Mouse (Mus musculus): ENCODE measurements around the gene Znrf2. TPM values are rescaled to one million over a fixed set of nuclear protein-coding genes. Genes with fewer than 3 reads are reported as not detected.

Znrf2 gene
- polyA plus RNA-seq, 1 experiment from 2014 or later = 5.1 TPM

DNA sequence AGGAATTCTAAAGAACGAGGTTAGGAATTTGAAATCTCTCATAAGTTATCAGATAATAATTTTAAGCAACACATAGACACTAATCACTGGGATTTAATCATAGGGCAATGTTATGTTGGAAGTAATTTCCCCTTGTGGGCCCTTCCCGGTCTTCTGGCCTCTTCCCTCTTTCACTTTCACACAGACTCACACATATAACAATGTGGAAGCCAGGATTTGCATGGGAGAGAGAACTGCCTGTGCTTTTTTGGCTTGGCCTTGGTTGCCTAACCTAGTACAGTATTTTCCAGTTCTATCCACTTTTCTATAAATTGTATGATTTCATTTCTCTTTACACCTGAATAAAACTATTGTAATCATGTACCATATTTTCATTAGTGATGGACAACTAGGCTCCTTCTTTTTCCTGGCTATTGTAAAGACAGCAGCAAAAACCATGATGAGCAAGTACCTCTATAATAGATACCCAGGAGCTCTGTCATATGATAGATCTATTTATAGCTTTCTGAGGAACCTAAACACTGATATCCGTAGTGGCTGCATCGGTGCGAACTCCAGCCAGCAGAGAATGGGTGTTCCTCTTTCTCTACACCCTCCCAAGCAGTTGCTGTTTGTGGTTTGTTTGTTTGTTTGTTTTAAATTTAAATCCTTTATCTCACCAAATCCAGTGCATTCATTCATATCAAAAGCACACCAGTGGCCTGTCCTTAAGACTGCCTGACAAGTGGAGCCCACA lies 36.0 kb upstream of the Znrf2 start:
- DNase-seq (ENCODE audit: low spot score) (no peak), ATAC-seq (ENCODE audit: low read depth) (no peak)
- Histone ChIP-seq H3K36me3 (ENCODE audit: control insufficient read depth, insufficient read depth, low read length) (no peaks in the 10 kb centered on the region), H3K27me3 (replicated peaks; ENCODE audit: control insufficient read depth, insufficient read depth, low read length) (no peaks in the 10 kb centered on the region), H3K9ac (ENCODE audit: low read depth, low read length) (no peak overlapping the region), H3K4me3 (ENCODE audit: low read depth, low read length) (no peak overlapping the region), H3K27ac (replicated peaks; ENCODE audit: low read depth, low read length) (no peak overlapping the region), H3K4me2 (ENCODE audit: low read depth, low read length) (no peak overlapping the region), H3K4me1 (ENCODE audit: control insufficient read depth, insufficient read depth, low read length) (no peaks in the 10 kb centered on the region), H3K9me3 (ENCODE audit: control insufficient read depth, low read length) (no peaks in the 10 kb centered on the region)
- WGBS = 68% methylated on average over 5 of the region's 5 CpGs

- no peaks in the 10 kb centered on the region for H3K4me1 ChIP-seq (ENCODE audit: control insufficient read depth, insufficient read depth, low read length)
- 73% methylated on average over 6 of the region's 6 CpGs for WGBS
- H3K9ac ChIP-seq (ENCODE audit: low read depth, low read length) = no peak overlapping the region
- ATAC-seq (ENCODE audit: low read depth) (no peak), DNase-seq (ENCODE audit: low spot score) (no peak)
- no peak overlapping the region for H3K4me3 ChIP-seq (ENCODE audit: low read depth, low read length)
- no peaks in the 10 kb centered on the region for H3K27me3 ChIP-seq (replicated peaks; ENCODE audit: control insufficient read depth, insufficient read depth, low read length)
- H3K4me2 ChIP-seq (ENCODE audit: low read depth, low read length) = no peak overlapping the region
- no peak overlapping the region for H3K27ac ChIP-seq (replicated peaks; ENCODE audit: low read depth, low read length)
- no peaks in the 10 kb centered on the region for H3K36me3 ChIP-seq (ENCODE audit: control insufficient read depth, insufficient read depth, low read length)
- no peaks in the 10 kb centered on the region for H3K9me3 ChIP-seq (ENCODE audit: control insufficient read depth, low read length)
Measured at GRCm38 (mm10) chr6:54781881-54782280, 34.8 kb upstream of the Znrf2 start.

GRCm38 (mm10) chr6:54785098-54785730 lies 31.5 kb upstream of the Znrf2 start:
- no peak; the same call in 1 of the 2 replicates for ATAC-seq (ENCODE audit: low read depth)
- no peak overlapping the region for H3K9ac ChIP-seq (ENCODE audit: low read depth, low read length)
- 51% methylated on average over 5 of the region's 5 CpGs for WGBS
- H3K27me3 ChIP-seq (replicated peaks; ENCODE audit: control insufficient read depth, insufficient read depth, low read length) = no peaks in the 10 kb centered on the region
- no peaks in the 10 kb centered on the region for H3K9me3 ChIP-seq (ENCODE audit: control insufficient read depth, low read length)
- no peaks in the 10 kb centered on the region for H3K36me3 ChIP-seq (ENCODE audit: control insufficient read depth, insufficient read depth, low read length)
- H3K4me3 ChIP-seq (ENCODE audit: low read depth, low read length) = no peak overlapping the region
- H3K4me1 ChIP-seq (ENCODE audit: control insufficient read depth, insufficient read depth, low read length) = no peaks in the 10 kb centered on the region
- no peak overlapping the region for H3K27ac ChIP-seq (replicated peaks; ENCODE audit: low read depth, low read length)
- H3K4me2 ChIP-seq (ENCODE audit: low read depth, low read length) = no peak overlapping the region
- peak; percentile 70 for DNase-seq (ENCODE audit: low spot score)

DNA sequence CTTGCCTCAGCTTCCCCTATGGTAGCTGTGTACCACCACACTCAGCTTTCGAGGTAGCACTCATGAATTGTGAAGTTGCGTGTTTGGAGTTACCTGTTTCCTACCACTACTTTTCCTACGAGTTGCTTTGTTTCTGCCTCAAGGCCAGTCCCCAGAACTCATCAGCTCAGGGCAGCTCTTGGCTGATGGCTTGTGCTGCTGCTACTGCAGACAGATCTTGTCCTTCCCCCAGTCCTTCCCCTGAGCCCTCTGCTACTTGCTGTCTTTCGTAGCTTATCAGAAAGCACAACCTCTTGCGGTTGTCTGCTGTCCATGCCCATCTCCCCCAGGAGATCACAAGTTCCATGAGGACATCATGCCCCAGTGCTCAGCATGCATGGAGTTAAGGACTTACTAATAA lies 29.9 kb upstream of the Znrf2 start:
- 86% methylated on average over 5 of the region's 5 CpGs for WGBS
- Histone ChIP-seq H3K27me3 (replicated peaks; ENCODE audit: control insufficient read depth, insufficient read depth, low read length) (no peaks in the 10 kb centered on the region), H3K9me3 (ENCODE audit: control insufficient read depth, low read length) (no peaks in the 10 kb centered on the region), H3K9ac (ENCODE audit: low read depth, low read length) (no peak overlapping the region), H3K27ac (replicated peaks; ENCODE audit: low read depth, low read length) (no peak overlapping the region), H3K4me1 (ENCODE audit: control insufficient read depth, insufficient read depth, low read length) (no peaks in the 10 kb centered on the region), H3K4me3 (ENCODE audit: low read depth, low read length) (no peak overlapping the region), H3K4me2 (ENCODE audit: low read depth, low read length) (no peak overlapping the region), H3K36me3 (ENCODE audit: control insufficient read depth, insufficient read depth, low read length) (no peaks in the 10 kb centered on the region)
- DNase-seq (ENCODE audit: low spot score) = no peak
- ATAC-seq (ENCODE audit: low read depth) = no peak

GRCm38 (mm10) chr6:54788493-54788892 lies 28.2 kb upstream of the Znrf2 start:
- Histone ChIP-seq H3K9me3 (ENCODE audit: control insufficient read depth, low read length) (no peaks in the 10 kb centered on the region), H3K27me3 (replicated peaks; ENCODE audit: control insufficient read depth, insufficient read depth, low read length) (no peaks in the 10 kb centered on the region), H3K9ac (ENCODE audit: low read depth, low read length) (no peak overlapping the region), H3K4me3 (ENCODE audit: low read depth, low read length) (no peak overlapping the region), H3K4me2 (ENCODE audit: low read depth, low read length) (no peak overlapping the region), H3K36me3 (ENCODE audit: control insufficient read depth, insufficient read depth, low read length) (no peaks in the 10 kb centered on the region), H3K4me1 (ENCODE audit: control insufficient read depth, insufficient read depth, low read length) (no peaks in the 10 kb centered on the region), H3K27ac (replicated peaks; ENCODE audit: low read depth, low read length) (no peak overlapping the region)
- 52% methylated on average over 6 of the region's 6 CpGs for WGBS
- DNase-seq (ENCODE audit: low spot score) = peak; percentile 59
- peak; percentile 62; the same call in 1 of the 2 replicates for ATAC-seq (ENCODE audit: low read depth)

DNA sequence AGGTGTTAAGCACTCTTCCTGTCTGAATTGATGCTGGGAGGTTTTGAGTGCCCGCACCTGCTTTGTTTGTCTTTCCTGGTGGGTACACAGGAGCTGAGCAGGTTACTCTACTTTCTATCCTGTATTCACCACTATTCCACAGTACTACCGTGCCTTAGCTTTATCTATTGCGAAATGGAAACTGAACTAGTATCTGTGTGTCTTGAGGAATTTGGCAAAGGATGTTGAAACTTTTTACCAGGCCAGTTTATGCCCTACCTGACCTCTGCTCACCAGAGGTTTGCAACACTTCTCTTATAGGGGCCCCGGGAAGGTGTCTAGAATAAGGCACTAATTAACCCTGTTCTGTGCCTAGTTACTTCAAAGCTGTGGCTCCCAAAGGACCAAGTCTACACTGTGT lies 27.6 kb upstream of the Znrf2 start:
- Histone ChIP-seq H3K9ac (ENCODE audit: low read depth, low read length) (no peak overlapping the region), H3K4me2 (ENCODE audit: low read depth, low read length) (no peak overlapping the region), H3K27me3 (replicated peaks; ENCODE audit: control insufficient read depth, insufficient read depth, low read length) (no peaks in the 10 kb centered on the region), H3K36me3 (ENCODE audit: control insufficient read depth, insufficient read depth, low read length) (no peaks in the 10 kb centered on the region), H3K4me3 (ENCODE audit: low read depth, low read length) (no peak overlapping the region), H3K27ac (replicated peaks; ENCODE audit: low read depth, low read length) (no peak overlapping the region), H3K4me1 (ENCODE audit: control insufficient read depth, insufficient read depth, low read length) (no peaks in the 10 kb centered on the region), H3K9me3 (ENCODE audit: control insufficient read depth, low read length) (no peaks in the 10 kb centered on the region)
- peak; percentile 57; the same call in 1 of the 2 replicates for ATAC-seq (ENCODE audit: low read depth)
- DNase-seq (ENCODE audit: low spot score) = peak; percentile 31
- 76% methylated on average over 4 of the region's 4 CpGs for WGBS

- H3K9ac ChIP-seq (ENCODE audit: low read depth, low read length) = no peak overlapping the region
- H3K4me3 ChIP-seq (ENCODE audit: low read depth, low read length) = no peak overlapping the region
- no peaks in the 10 kb centered on the region for H3K9me3 ChIP-seq (ENCODE audit: control insufficient read depth, low read length)
- ATAC-seq (ENCODE audit: low read depth) (no peak), DNase-seq (ENCODE audit: low spot score) (no peak)
- H3K27me3 ChIP-seq (replicated peaks; ENCODE audit: control insufficient read depth, insufficient read depth, low read length) = no peaks in the 10 kb centered on the region
- no peak overlapping the region for H3K27ac ChIP-seq (replicated peaks; ENCODE audit: low read depth, low read length)
- no peaks in the 10 kb centered on the region for H3K36me3 ChIP-seq (ENCODE audit: control insufficient read depth, insufficient read depth, low read length)
- H3K4me1 ChIP-seq (ENCODE audit: control insufficient read depth, insufficient read depth, low read length) = no peaks in the 10 kb centered on the region
- 85% methylated on average over 4 of the region's 4 CpGs for WGBS
- no peak overlapping the region for H3K4me2 ChIP-seq (ENCODE audit: low read depth, low read length)
Measured at GRCm38 (mm10) chr6:54790071-54790470, 26.6 kb upstream of the Znrf2 start.

DNA sequence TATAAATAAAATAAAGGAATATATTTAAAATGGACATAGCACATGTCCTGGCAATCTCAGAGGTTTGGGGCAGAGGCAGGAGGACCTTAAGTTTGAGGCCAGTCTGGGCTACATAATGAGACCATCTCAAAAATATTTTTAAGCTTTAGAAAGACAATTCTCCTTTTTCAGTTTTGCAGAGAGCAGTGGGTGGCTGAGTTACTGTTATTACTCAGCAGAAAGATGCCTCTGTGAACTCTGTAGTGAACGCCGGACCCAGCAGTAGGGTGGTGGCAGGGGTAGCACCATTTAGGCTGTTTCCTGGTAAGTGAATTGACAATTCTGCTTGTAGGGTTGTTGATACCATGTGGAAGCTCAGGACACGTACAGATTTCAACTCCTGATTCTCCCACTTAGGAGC lies 22.9 kb upstream of the Znrf2 start:
- H3K27me3 ChIP-seq (replicated peaks; ENCODE audit: control insufficient read depth, insufficient read depth, low read length) = no peaks in the 10 kb centered on the region

DNA sequence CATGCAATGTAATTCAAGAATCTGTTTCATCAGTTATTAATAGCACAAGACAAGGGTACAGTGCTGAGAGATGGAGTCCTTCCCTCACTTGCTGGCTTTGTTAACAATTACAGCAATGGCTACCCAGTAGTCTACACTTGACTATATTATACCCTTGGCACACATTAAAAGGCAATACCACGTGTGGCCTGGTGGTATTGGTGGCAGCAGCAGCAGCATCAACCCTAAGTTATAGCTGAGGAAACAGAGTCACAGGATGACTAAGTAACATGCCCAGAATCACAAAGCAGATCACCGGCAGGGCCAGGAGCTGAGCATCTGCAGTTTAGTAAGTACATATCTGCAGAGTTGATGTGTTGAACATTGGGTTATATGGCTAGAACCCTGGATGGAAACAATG lies 22.3 kb upstream of the Znrf2 start:
- no peak overlapping the region for H3K9ac ChIP-seq (ENCODE audit: low read depth, low read length)
- DNase-seq (ENCODE audit: low spot score) = no peak
- peaks cover 10% of the 10 kb centered on the region for H3K9me3 ChIP-seq (ENCODE audit: control insufficient read depth, low read length)
- H3K36me3 ChIP-seq (ENCODE audit: control insufficient read depth, insufficient read depth, low read length) = no peaks in the 10 kb centered on the region
- H3K4me1 ChIP-seq (ENCODE audit: control insufficient read depth, insufficient read depth, low read length) = no peaks in the 10 kb centered on the region
- no peak overlapping the region for H3K27ac ChIP-seq (replicated peaks; ENCODE audit: low read depth, low read length)
- H3K4me2 ChIP-seq (ENCODE audit: low read depth, low read length) = no peak overlapping the region
- ATAC-seq (ENCODE audit: low read depth) = no peak
- no peak overlapping the region for H3K4me3 ChIP-seq (ENCODE audit: low read depth, low read length)
- WGBS = 63% methylated on average over 2 of the region's 2 CpGs
- H3K27me3 ChIP-seq (replicated peaks; ENCODE audit: control insufficient read depth, insufficient read depth, low read length) = no peaks in the 10 kb centered on the region

More for the DNA sequence above, 22.9 kb upstream of the Znrf2 start:
- no peaks in the 10 kb centered on the region for H3K36me3 ChIP-seq (ENCODE audit: control insufficient read depth, insufficient read depth, low read length)
- H3K27ac ChIP-seq (replicated peaks; ENCODE audit: low read depth, low read length) = no peak overlapping the region
- DNase-seq (ENCODE audit: low spot score) (no peak), ATAC-seq (ENCODE audit: low read depth) (no peak)
- no peaks in the 10 kb centered on the region for H3K4me1 ChIP-seq (ENCODE audit: control insufficient read depth, insufficient read depth, low read length)
- peaks cover 6% of the 10 kb centered on the region for H3K9me3 ChIP-seq (ENCODE audit: control insufficient read depth, low read length)
- H3K9ac ChIP-seq (ENCODE audit: low read depth, low read length) = no peak overlapping the region
- H3K4me3 ChIP-seq (ENCODE audit: low read depth, low read length) = no peak overlapping the region
- WGBS = 91% methylated on average over 3 of the region's 3 CpGs
- H3K4me2 ChIP-seq (ENCODE audit: low read depth, low read length) = no peak overlapping the region

All from embryonic facial prominence, embryonic 14.5 days (tissue).